Mouse (Mus musculus) adrenal gland, adult (tissue): ENCODE measurements around the gene Cs.

Experiments used
- DNase-seq, 2 experiments: peaks; one replicate each; pipeline ENCODE4 v3.0.0; 2022 to 2023; ENCODE audit warnings: low spot score in 1 of 2; ENCODE audit not compliant: inconsistent age in 2 of 2

The Cs gene

GRCm38 (mm10) chr10:128372989-128373748, 35.6 kb downstream of the Cs start:
- no peak for DNase-seq

GRCm38 (mm10) chr10:128374393-128374792, 36.9 kb downstream of the Cs start:
- peak in 1 of 2 experiments; percentile 31 for DNase-seq

- no peak for DNase-seq
These were observed 38.5 kb downstream of the Cs start for GRCm38 (mm10) chr10:128376099-128376454.

GRCm38 (mm10) chr10:128376455-128377211, 39.1 kb downstream of the Cs start, which contains the start of gene Ankrd52:
Gene Ankrd52 (plus strand): TSS chr10:128377115.
- peak; percentile 93 to 97 for DNase-seq

- DNase-seq: peak in 1 of 2 experiments; percentile 66
These were observed 39.8 kb downstream of the Cs start for GRCm38 (mm10) chr10:128377222-128377939.

GRCm38 (mm10) chr10:128377940-128378448, 40.5 kb downstream of the Cs start:
- DNase-seq: peak in 1 of 2 experiments; percentile 57

GRCm38 (mm10) chr10:128378462-128378861, 40.9 kb downstream of the Cs start:
- peak; percentile 64 to 71 for DNase-seq

- DNase-seq: no peak
These were observed 41.7 kb downstream of the Cs start for GRCm38 (mm10) chr10:128379260-128379659.

- DNase-seq: no peak
These were observed 43.0 kb downstream of the Cs start for GRCm38 (mm10) chr10:128380565-128380964.

GRCm38 (mm10) chr10:128382482-128382881, 44.9 kb downstream of the Cs start:
- no peak for DNase-seq

GRCm38 (mm10) chr10:128385902-128386301, 48.4 kb downstream of the Cs start:
- no peak for DNase-seq

GRCm38 (mm10) chr10:128388941-128389340, 51.4 kb downstream of the Cs start:
- no peak for DNase-seq

- peak; percentile 89 to 95 for DNase-seq
These were observed 52.0 kb downstream of the Cs start for GRCm38 (mm10) chr10:128389570-128389969.

- peak; percentile 79 to 85 for DNase-seq
These were observed 52.8 kb downstream of the Cs start for GRCm38 (mm10) chr10:128390366-128390765.

- peak in 1 of 2 experiments; percentile 46 for DNase-seq
These were observed 54.3 kb downstream of the Cs start for GRCm38 (mm10) chr10:128391850-128392249.

GRCm38 (mm10) chr10:128396017-128396673, 58.6 kb downstream of the Cs start:
- DNase-seq: peak in 1 of 2 experiments; percentile 45

- DNase-seq: peak; percentile 63 to 68
These were observed 59.3 kb downstream of the Cs start for GRCm38 (mm10) chr10:128396716-128397264.

GRCm38 (mm10) chr10:128397466-128397865, 59.9 kb downstream of the Cs start:
- DNase-seq: peak; percentile 56 to 70

- no peak for DNase-seq
These were observed 62.8 kb downstream of the Cs start for GRCm38 (mm10) chr10:128400338-128400737.

- no peak for DNase-seq
These were observed 63.5 kb downstream of the Cs start, which contains the start of gene Slc39a5 for GRCm38 (mm10) chr10:128401056-128401455. Gene Slc39a5 (minus strand): TSS chr10:128401229.
